Mouse (Mus musculus): ENCODE measurements around the gene Pknox1. TPM values are rescaled to one million over a fixed set of nuclear protein-coding genes. Genes with fewer than 3 reads are reported as not detected.

Gene Pknox1
- polyA plus RNA-seq (2012), result 8.4 and 9.2 TPM in 2 replicates

DNA sequence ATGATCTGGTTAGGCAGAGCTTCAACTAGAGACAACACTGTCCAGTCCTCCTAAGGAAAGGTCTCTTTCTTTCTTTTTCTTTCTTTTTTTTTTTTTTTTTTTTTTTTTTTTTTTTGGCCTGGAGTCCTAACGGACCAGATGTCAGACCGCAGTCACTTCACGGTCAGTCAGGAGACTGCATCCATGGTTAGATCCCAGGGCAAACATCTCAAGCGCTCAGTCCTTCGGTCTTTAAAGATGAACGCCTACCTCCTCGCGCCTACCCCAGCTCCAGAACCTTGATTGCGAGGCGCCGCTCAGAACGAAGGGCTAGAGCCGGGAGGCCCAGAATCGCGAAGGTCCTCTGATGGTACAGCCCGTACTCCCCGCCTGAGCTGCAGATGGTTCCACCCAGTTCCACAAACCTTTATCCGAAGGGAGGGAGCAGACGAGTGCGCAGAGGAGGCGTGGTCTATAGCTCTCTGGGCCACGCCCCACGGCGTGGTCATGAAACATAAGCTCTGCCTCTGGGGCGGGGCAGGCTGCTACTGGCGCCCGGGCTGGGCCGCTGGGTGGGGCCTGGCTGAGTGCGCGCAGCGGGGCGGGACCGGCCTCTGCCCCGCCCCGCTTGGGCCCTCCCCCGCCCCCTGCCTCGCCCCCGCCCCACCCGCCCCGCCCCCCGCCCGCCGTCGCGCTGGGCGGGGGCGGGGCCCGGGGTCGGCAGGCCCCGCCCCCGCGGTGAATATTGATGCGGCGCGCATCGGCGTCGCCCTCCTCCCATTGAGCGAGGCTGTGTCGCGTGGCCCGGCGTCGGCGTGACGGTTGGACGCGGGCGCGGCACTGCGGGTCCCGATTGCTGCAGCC lies at the start of gene Pknox1:
TSS of gene Pknox1 (plus strand) at position 720 of the 843 bp plus-strand sequence.
- TF ChIP-seq GATA1 (IDR thresholded peaks at IDR 0.05; ENCODE audit: low read length), result no peak

DNA sequence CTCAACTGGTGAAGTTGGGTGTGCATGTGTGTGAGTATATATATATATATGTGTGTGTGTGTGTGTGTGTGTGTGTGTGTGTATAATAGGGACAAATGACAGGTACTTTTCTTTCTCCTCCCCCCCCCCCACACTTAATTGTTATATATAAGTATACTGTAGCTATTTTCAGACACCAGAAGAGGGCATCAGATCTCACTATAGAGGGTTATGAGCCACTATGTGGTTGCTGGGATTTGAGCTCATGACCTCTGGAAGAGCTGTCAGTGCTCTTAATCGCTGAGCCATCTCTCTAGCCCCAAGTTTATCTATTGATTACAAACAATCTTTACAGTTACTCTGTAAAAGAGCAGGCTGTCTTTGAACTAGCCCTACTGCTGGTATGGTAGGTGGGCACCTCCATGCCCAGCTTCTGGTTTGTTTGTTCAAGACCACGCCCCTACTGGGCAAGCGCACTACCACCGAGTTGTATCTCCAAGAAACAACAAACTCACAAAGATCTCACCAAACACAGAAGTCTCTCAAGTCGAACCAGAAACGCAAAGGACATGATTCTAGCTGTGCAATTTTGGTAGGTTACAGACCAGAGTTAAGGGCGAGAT lies 45.1 kb upstream of the Pknox1 start:
- TF ChIP-seq GATA1 (IDR thresholded peaks at IDR 0.05; ENCODE audit: low read length), result no peak

DNA sequence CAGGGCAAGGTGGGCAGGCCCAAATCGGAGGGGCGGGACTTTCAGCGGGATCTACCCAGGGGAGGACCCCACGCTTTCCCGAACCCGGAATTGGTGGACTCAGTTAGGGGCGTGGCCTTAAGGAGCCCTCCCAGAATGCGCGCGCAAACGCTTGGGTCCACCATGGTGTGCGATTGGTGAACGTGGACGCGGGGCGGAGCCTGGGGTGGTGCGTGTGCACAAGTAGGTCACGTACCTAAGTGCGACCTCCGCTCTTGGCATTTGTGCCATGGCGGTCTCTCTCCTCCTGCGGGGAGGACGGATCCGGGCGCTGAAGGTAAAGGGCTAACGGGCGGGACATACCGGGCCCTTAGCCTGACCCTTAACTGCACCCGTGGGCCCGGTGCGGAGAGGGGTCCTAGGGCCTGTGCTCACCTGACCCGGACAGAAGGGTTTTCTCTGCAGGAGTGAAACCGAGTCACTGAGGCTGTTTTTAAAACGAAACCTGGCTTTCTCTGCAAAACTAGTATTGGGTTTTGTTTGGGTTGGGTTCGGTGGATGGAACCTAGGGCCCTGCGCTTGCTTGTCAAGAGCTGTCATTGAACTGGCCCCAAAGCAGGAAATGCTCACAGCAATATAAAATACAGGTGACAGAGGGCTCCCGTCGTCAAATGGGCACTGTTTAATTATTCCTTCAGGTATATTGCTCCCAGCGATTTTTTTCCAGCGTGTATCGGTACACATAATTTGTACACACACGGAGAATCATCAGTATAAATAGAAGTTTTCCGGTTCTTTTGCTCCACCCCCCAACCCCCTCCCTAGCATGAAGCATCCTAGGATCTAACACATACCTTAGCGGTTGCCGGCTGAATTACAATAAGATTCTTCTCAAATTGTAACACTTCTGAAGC lies 44.3 kb upstream of the Pknox1 start, which contains the start of the genes Wdr4 and Ndufv3:
TSS of gene Wdr4 (minus strand) at position 35 of the 893 bp plus-strand sequence.
TSS of gene Ndufv3 (plus strand) at position 170 of the 893 bp plus-strand sequence.
- TF ChIP-seq GATA1 (IDR thresholded peaks at IDR 0.05; ENCODE audit: low read length), result no peak

DNA sequence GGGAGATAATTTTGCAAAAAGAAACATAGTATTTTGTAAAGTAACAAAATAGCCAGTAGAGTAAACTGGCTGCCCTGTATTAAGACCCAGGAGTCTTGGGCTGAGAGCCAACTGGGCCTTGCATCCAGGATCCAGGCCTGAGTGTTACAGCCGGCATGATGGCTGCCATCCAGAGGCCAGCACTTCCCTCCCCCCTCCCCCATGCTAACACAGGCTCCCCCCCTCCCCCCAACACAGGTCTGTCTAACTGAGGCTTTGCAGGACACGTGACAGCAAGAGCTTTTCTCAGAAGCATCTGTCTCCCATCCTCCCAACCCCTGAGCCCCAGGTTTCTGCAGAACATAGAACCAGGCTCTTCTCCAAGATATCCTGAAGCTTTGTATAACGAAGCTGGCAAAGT lies 43.6 kb upstream of the Pknox1 start:
- no peak for TF ChIP-seq GATA1 (IDR thresholded peaks at IDR 0.05; ENCODE audit: low read length)

DNA sequence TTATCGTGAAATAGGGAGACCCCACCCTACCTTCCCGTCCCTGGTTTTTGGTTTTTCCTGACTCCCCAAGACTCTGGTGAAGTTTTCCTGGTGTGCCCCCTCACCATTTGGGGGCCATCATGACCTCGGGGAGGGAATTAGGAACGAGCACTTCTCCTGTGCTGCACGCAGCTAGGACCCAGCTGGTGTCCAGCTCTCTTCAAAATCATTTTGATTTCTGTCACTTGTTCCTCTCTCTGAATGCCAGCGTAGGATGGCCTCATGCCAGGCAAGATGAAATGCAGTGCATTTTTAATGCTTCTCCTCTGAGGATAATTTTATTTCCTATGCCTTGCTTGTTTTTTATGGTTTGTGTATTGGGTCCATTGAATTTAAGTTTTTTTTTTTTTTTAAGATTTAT lies 42.6 kb upstream of the Pknox1 start:
- no peak for TF ChIP-seq GATA1 (IDR thresholded peaks at IDR 0.05; ENCODE audit: low read length)

DNA sequence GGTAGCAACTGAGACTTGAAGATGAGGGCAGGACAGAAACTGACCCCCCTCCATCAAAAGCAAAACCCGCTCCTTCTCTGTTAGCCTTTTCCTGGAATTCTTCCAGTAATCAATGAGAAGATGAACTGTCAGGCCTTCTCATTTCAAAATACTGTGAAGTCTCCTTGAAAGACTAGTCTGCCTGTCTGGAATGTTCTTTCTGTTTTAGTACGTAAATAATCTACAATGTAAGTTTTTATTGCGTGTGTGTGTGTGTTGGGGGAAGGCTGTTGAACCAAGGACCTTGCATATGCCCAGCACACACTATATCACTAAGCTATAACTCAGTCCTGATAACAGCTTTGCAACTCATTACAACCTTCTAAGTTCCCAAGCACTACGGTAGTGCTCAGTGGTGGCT lies 39.4 kb upstream of the Pknox1 start:
- TF ChIP-seq GATA1 (IDR thresholded peaks at IDR 0.05; ENCODE audit: low read length), result no peak

DNA sequence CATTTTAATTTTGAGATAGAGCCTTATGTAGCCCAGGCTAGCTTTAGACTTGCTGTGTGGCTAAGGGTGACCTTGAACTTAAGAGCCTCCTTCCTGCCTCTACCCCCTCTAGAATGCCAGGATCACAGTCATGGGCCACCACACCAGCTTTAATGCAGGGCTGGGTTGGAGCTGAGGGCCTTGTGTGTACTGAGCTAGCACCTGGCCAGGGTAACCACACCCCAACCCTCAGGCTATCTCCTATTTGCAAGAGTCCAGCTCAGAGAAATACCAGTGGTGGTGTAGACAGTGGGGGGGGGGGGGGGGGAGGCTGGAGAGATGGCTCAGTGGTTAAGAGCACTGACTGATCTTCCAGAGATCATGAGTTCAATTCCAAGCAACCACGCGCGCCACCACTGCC lies 38.7 kb upstream of the Pknox1 start:
- TF ChIP-seq GATA1 (IDR thresholded peaks at IDR 0.05; ENCODE audit: low read length), result no peak

DNA sequence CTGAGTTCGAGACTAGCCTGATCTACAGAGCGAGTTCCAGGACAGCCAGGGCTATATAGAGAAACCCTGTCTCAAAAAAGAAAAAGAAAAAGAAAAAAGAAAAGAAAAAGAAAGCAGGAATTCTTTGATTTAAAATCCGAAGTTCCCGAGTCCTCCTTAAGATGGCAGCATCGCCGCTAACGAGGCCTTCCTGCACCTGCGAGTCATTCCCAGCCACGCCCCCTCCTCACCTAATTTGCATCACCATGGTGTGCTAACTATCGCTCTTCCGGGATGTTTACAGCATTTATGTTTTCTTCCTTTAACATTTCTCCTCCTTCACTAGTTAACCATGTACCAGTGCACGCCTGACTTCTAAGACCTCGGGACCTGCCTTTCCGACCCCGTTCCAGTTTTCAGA lies 35.2 kb upstream of the Pknox1 start:
- TF ChIP-seq GATA1 (IDR thresholded peaks at IDR 0.05; ENCODE audit: low read length), result no peak

DNA sequence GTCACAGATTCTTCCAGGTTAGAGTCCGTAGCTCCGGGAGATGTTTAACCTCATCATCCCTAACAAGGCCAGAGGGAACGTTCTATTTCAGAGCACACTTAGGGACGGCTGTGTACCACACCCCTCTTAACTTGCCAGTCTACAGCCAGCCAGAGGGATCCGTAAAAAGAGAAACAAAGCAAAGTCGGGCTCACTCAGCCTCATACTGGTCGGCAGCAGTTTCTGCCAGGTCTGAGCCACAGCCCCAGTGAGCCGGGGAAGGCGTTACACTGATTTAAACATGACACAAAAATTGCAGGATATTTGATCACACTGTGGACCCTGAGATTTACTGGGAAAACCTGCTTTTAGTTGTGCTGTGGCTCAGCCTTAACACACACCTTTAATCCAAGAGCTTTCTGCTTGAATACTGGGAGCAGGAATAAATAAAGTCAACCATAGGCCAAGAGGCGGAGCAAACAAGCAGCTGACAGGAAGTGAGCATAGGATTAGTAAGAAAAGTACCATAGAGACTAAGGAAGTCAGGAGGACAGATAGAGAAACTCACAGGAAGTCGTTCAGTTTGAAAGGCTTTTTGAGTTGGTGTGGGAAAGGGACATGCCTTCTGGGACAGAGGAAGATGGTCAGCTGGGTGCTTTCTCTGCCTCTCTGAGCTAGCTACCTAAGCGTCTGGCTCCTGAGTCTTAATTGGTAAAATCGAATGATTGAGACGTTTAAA lies 32.9 kb upstream of the Pknox1 start:
- no peak for TF ChIP-seq GATA1 (IDR thresholded peaks at IDR 0.05; ENCODE audit: low read length)

DNA sequence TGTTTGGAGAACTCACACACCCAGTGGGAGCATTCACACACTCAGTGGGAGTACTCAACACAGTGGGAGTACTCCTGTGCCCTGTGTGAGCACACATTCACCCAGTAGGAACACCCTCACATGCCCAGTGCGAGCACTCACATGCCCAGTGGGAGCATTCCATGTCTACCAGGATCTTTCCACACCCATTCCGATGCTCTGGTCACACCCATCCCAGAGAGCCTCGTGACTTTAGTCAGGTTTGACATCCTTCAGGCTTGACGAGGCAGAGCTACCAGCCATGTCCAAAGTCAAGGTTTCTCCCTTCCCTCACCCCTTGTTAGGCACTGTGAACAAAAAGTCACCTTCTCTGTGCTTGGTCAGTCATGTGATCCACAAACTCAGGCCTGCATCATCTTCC lies 29.2 kb upstream of the Pknox1 start:
- no peak for TF ChIP-seq GATA1 (IDR thresholded peaks at IDR 0.05; ENCODE audit: low read length)

DNA sequence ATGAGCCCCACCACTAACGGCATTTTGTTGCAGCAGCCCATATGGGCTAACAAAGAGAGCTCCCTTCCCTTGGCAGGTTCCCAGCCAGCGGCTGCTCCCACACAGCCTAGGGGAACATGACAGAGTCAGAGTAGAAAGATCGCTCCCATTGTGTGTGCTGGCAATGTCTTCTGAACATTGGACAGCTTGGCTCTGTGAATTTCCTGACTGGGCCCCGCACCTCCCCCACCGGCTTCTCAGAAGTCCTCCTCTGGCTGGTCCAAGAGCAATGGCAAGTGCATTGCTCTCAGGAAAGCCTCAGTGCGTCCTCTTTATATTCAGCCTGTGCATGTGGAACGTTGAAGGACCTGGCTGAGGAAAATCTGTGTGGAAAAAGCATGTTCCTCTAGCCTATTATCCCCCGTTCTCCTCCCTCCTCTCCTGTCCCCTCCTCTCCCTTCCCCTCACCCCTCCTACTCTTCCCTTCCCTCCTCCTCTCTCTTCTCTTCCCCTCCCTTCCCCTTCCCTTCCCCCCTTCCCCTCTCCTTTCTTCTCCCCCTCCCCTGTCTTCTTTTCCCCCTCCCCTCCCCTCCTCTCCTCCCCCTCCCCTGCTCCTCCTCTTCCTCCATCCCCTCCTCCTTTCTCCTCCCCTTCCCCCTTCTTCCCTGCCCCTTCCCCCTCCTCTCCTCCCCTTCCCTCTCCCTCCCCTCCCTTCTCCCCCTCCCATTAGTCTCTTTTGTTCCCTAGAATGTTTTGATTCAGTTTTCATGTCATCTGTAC lies 28.5 kb upstream of the Pknox1 start:
- no peak for TF ChIP-seq GATA1 (IDR thresholded peaks at IDR 0.05; ENCODE audit: low read length)

DNA sequence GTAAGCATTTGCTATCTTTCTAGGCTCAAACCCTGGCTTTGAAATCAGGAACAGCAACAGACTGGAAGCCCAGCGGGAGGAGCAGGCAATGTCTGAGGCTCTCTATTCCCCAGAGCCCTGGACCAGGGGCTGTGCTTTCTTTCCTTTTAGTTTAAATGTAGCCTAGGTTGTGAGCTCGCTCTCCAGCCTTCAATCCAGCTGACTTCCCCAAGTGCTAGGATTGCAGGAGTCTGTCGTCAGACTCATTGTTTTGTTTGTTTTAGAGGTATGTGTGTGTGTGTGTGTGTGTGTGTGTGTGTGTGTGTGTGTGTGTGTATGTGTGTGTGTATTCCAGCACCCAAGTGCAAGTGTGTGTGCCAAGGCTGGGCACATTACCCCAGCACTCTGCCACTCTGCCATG lies 24.4 kb upstream of the Pknox1 start:
- no peak for TF ChIP-seq GATA1 (IDR thresholded peaks at IDR 0.05; ENCODE audit: low read length)

DNA sequence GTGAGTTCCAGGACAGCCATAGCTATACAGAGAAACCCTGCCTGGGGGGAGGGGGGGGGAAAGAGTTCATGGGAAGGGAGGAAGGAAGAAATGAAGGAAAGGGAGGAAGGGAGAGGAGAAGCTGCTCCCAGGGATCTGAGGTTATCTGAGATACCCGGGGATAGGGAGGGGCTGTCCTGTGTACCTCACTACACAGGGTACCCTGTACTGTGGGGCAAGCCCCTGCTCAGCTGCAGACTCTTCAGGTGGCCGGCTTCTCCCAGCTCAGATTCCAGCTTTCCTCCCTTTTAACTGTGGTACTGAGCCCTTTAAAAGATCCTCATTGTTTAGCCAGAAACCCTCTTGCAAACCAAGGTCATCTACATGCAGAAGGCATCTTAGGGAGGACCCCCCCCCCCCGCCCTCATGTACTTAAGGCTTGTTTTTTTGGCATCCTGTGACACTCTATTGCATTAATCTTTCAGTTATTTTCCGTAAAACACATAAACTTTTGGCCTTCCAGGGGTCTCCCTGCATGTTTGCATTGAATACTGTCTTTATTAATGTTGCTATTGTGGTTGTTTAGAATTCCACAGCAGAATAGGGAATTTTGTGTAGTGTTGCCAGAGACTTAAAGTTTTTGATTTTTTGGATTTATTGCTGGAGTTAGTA lies 23.6 kb upstream of the Pknox1 start:
- no peak for TF ChIP-seq GATA1 (IDR thresholded peaks at IDR 0.05; ENCODE audit: low read length)

DNA sequence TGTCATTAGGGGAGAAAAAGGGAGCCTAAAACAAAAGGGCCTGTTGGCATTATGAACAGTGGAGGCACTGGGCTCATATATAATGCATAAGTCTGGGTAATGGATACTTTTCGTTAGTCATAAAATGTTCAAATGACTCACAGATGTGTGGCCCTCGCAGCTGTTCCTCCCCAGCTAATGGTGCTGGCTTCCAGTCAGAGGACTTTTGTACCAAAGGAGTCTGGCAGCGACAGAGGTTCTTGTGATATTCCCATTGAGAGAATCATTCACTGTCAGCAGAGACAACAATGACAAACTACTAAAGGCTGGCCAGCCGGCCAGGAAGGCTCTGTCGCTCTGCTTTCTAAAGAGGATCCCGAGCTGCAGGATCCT lies 23.1 kb upstream of the Pknox1 start:
- TF ChIP-seq GATA1 (IDR thresholded peaks at IDR 0.05; ENCODE audit: low read length), result no peak
